Mouse (Mus musculus): ENCODE measurements at regions not wholly inside any gene's neighbourhood (a gene's known extent, or its start where the extent isn't known, plus 50 kb on each side); places are given as distances from the start of the nearest gene placed in this dataset.

- Histone ChIP-seq H3K27me3 (replicated peaks; ENCODE audit: control insufficient read depth, insufficient read depth, low read length) (no peaks in the 10 kb centered on the region), H3K27ac (ENCODE audit: low read depth, low read length) (no peak overlapping the region), H3K36me3 (ENCODE audit: control insufficient read depth, insufficient read depth, low read length) (no peaks in the 10 kb centered on the region), H3K9me3 (replicated peaks; ENCODE audit: control insufficient read depth, low read length) (no peaks in the 10 kb centered on the region), H3K4me3 (ENCODE audit: low read depth, low read length) (no peak overlapping the region), H3K4me1 (ENCODE audit: control insufficient read depth, insufficient read depth, low read length) (no peaks in the 10 kb centered on the region), H3K4me2 (ENCODE audit: low read length) (no peak overlapping the region), H3K9ac (ENCODE audit: low read length) (no peak overlapping the region)
- WGBS = 84% methylated on average over 5 of the region's 5 CpGs
- DNase-seq (ENCODE audit: low spot score) = no peak
- no peak for ATAC-seq
Measured at GRCm38 (mm10) chr16:95781681-95782080, 79.8 kb downstream of the Ets2 start.

GRCm38 (mm10) chr16:95780431-95780830, 78.6 kb downstream of the Ets2 start:
- H3K4me1 ChIP-seq (ENCODE audit: control insufficient read depth, insufficient read depth, low read length) = no peaks in the 10 kb centered on the region
- no peak overlapping the region for H3K9ac ChIP-seq (ENCODE audit: low read length)
- H3K9me3 ChIP-seq (replicated peaks; ENCODE audit: control insufficient read depth, low read length) = no peaks in the 10 kb centered on the region
- H3K36me3 ChIP-seq (ENCODE audit: control insufficient read depth, insufficient read depth, low read length) = no peaks in the 10 kb centered on the region
- DNase-seq (ENCODE audit: low spot score) (no peak), ATAC-seq (no peak)
- no peak overlapping the region for H3K27ac ChIP-seq (ENCODE audit: low read depth, low read length)
- no peaks in the 10 kb centered on the region for H3K27me3 ChIP-seq (replicated peaks; ENCODE audit: control insufficient read depth, insufficient read depth, low read length)
- H3K4me2 ChIP-seq (ENCODE audit: low read length) = no peak overlapping the region
- no peak overlapping the region for H3K4me3 ChIP-seq (ENCODE audit: low read depth, low read length)
- WGBS = 73% methylated on average over 2 of the region's 2 CpGs

- no peak overlapping the region for H3K27ac ChIP-seq (ENCODE audit: low read depth, low read length)
- no peaks in the 10 kb centered on the region for H3K27me3 ChIP-seq (replicated peaks; ENCODE audit: control insufficient read depth, insufficient read depth, low read length)
- H3K9ac ChIP-seq (ENCODE audit: low read length) = no peak overlapping the region
- no peak overlapping the region for H3K4me3 ChIP-seq (ENCODE audit: low read depth, low read length)
- WGBS = 92% methylated on average over 6 of the region's 6 CpGs
- no peak overlapping the region for H3K4me2 ChIP-seq (ENCODE audit: low read length)
- no peaks in the 10 kb centered on the region for H3K9me3 ChIP-seq (replicated peaks; ENCODE audit: control insufficient read depth, low read length)
- no peaks in the 10 kb centered on the region for H3K36me3 ChIP-seq (ENCODE audit: control insufficient read depth, insufficient read depth, low read length)
- ATAC-seq (no peak), DNase-seq (ENCODE audit: low spot score) (no peak)
- no peaks in the 10 kb centered on the region for H3K4me1 ChIP-seq (ENCODE audit: control insufficient read depth, insufficient read depth, low read length)
Measured at GRCm38 (mm10) chr16:95778845-95779722, 77.2 kb downstream of the Ets2 start.

- Histone ChIP-seq H3K9me3 (replicated peaks; ENCODE audit: control insufficient read depth, low read length) (no peaks in the 10 kb centered on the region), H3K4me1 (ENCODE audit: control insufficient read depth, insufficient read depth, low read length) (no peaks in the 10 kb centered on the region), H3K9ac (ENCODE audit: low read length) (no peak overlapping the region), H3K27ac (ENCODE audit: low read depth, low read length) (no peak overlapping the region), H3K36me3 (ENCODE audit: control insufficient read depth, insufficient read depth, low read length) (no peaks in the 10 kb centered on the region), H3K4me2 (ENCODE audit: low read length) (no peak overlapping the region), H3K4me3 (ENCODE audit: low read depth, low read length) (no peak overlapping the region), H3K27me3 (replicated peaks; ENCODE audit: control insufficient read depth, insufficient read depth, low read length) (no peaks in the 10 kb centered on the region)
- DNase-seq (ENCODE audit: low spot score) (no peak), ATAC-seq (no peak)
- 76% methylated on average over 4 of the region's 4 CpGs for WGBS
Measured at GRCm38 (mm10) chr16:95778173-95778572, 76.3 kb downstream of the Ets2 start.

GRCm38 (mm10) chr16:95776610-95777363, 74.9 kb downstream of the Ets2 start:
- Histone ChIP-seq H3K27me3 (replicated peaks; ENCODE audit: control insufficient read depth, insufficient read depth, low read length) (no peaks in the 10 kb centered on the region), H3K9ac (ENCODE audit: low read length) (no peak overlapping the region), H3K4me1 (ENCODE audit: control insufficient read depth, insufficient read depth, low read length) (no peaks in the 10 kb centered on the region), H3K4me2 (ENCODE audit: low read length) (no peak overlapping the region), H3K36me3 (ENCODE audit: control insufficient read depth, insufficient read depth, low read length) (no peaks in the 10 kb centered on the region), H3K27ac (ENCODE audit: low read depth, low read length) (no peak overlapping the region), H3K9me3 (replicated peaks; ENCODE audit: control insufficient read depth, low read length) (no peaks in the 10 kb centered on the region), H3K4me3 (ENCODE audit: low read depth, low read length) (no peak overlapping the region)
- DNase-seq (ENCODE audit: low spot score) (no peak), ATAC-seq (no peak)
- WGBS = 93% methylated on average over 10 of the region's 10 CpGs

- 90% methylated on average over 1 of the region's 1 CpGs for WGBS
- Histone ChIP-seq H3K4me2 (ENCODE audit: low read length) (no peak overlapping the region), H3K4me3 (ENCODE audit: low read depth, low read length) (no peak overlapping the region), H3K4me1 (ENCODE audit: control insufficient read depth, insufficient read depth, low read length) (no peaks in the 10 kb centered on the region), H3K36me3 (ENCODE audit: control insufficient read depth, insufficient read depth, low read length) (no peaks in the 10 kb centered on the region), H3K9ac (ENCODE audit: low read length) (no peak overlapping the region), H3K27ac (ENCODE audit: low read depth, low read length) (no peak overlapping the region), H3K27me3 (replicated peaks; ENCODE audit: control insufficient read depth, insufficient read depth, low read length) (no peaks in the 10 kb centered on the region), H3K9me3 (replicated peaks; ENCODE audit: control insufficient read depth, low read length) (no peaks in the 10 kb centered on the region)
- no peak for ATAC-seq
- no peak for DNase-seq (ENCODE audit: low spot score)
Measured at GRCm38 (mm10) chr16:95776010-95776409, 74.1 kb downstream of the Ets2 start.

- H3K9me3 ChIP-seq (replicated peaks; ENCODE audit: control insufficient read depth, low read length) = no peaks in the 10 kb centered on the region
- no peak overlapping the region for H3K4me3 ChIP-seq (ENCODE audit: low read depth, low read length)
- 84% methylated on average over 5 of the region's 5 CpGs for WGBS
- no peaks in the 10 kb centered on the region for H3K27me3 ChIP-seq (replicated peaks; ENCODE audit: control insufficient read depth, insufficient read depth, low read length)
- H3K9ac ChIP-seq (ENCODE audit: low read length) = no peak overlapping the region
- no peak overlapping the region for H3K27ac ChIP-seq (ENCODE audit: low read depth, low read length)
- ATAC-seq (no peak), DNase-seq (ENCODE audit: low spot score) (no peak)
- no peaks in the 10 kb centered on the region for H3K36me3 ChIP-seq (ENCODE audit: control insufficient read depth, insufficient read depth, low read length)
- no peak overlapping the region for H3K4me2 ChIP-seq (ENCODE audit: low read length)
- H3K4me1 ChIP-seq (ENCODE audit: control insufficient read depth, insufficient read depth, low read length) = no peaks in the 10 kb centered on the region
Measured at GRCm38 (mm10) chr16:95775361-95775760, 73.5 kb downstream of the Ets2 start.

GRCm38 (mm10) chr16:95773151-95773550, 71.3 kb downstream of the Ets2 start:
- no peaks in the 10 kb centered on the region for H3K36me3 ChIP-seq (ENCODE audit: control insufficient read depth, insufficient read depth, low read length)
- no peak overlapping the region for H3K4me2 ChIP-seq (ENCODE audit: low read length)
- H3K9ac ChIP-seq (ENCODE audit: low read length) = no peak overlapping the region
- no peaks in the 10 kb centered on the region for H3K4me1 ChIP-seq (ENCODE audit: control insufficient read depth, insufficient read depth, low read length)
- WGBS = 72% methylated on average over 3 of the region's 3 CpGs
- ATAC-seq (no peak), DNase-seq (ENCODE audit: low spot score) (no peak)
- no peaks in the 10 kb centered on the region for H3K27me3 ChIP-seq (replicated peaks; ENCODE audit: control insufficient read depth, insufficient read depth, low read length)
- H3K9me3 ChIP-seq (replicated peaks; ENCODE audit: control insufficient read depth, low read length) = no peaks in the 10 kb centered on the region
- no peak overlapping the region for H3K4me3 ChIP-seq (ENCODE audit: low read depth, low read length)
- H3K27ac ChIP-seq (ENCODE audit: low read depth, low read length) = no peak overlapping the region
